Mouse (Mus musculus) layer of hippocampus, adult 8-10 months (tissue): ENCODE data around the gene Clybl. TPM values are rescaled to one million over a fixed set of nuclear protein-coding genes. Genes with fewer than 3 reads are reported as not detected.
A peak's percentile ranks its signal among the peaks of the same experiment; 100 is the strongest.

Experiments
- DNase-seq, 2 experiments: peaks; one replicate each; pipeline ENCODE4 v3.0.0; 2022; ENCODE audit warnings: low spot score in 2 of 2
- total RNA-seq, 4 experiments: library from RNA; stranded (reverse); gene quantifications; 2 replicates each; pipeline ENCODE4 v1.2.4; 2022

The Clybl gene
- total RNA-seq, 4 experiments from 2014 or later: 28.0 to 33.9 (median 31.6) TPM

DNA sequence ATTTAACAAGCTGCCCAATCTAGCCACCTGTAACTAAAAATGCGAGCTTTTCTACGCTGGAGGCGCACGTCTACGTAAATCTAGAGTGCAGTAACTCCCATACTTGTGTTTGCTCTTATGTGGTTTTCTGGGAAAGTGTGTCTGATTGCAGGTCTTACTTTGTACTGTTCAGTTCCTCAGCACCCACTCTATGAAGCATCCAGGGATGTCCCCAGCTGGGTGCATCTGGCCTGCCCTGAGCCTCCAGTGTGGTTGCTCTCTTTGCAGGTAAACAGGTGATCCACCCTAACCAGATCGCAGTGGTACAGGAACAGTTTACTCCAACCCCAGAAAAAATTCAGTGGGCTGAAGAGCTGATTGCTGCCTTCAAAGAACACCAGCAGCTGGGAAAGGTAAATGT, 202.4 kb downstream of the Clybl start:
- DNase-seq: no peak

DNA sequence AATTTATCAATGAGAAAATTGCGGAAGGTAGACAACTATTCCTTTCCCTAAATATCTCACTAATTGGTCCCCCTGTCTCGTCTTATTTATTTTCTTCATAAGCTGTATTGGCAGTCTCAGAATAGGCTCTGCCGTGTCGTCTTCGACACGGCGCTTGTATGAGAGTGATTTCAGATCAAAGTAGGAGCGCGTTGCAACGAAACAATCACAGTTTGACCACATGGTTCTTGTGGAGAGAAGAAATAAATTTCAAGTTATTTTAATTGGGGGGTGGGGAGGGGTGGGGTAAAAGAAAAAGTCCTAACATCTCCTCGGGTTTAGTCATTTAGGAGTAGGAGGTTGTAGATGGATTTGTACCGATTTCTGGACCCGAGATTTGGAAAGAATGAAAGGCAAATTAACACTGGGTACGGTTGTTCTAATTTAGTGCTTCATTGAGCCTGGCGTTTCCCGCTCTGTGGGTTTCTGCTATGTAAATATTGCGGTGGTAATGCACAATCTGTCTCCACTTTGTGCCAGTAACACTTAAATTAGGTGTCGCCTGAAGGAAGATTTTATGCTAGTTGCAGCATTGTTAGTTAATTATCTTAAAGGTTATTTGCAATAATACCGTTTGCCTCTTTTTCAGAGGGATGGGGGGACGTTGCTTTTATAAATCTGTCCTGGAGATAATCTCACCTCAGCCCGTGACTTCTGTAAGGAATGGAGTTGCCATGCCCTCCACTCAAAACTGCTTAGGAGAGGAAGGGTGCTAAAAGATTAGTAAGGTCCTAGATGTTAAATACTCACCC, 203.1 kb downstream of the Clybl start:
- no peak for DNase-seq

DNA sequence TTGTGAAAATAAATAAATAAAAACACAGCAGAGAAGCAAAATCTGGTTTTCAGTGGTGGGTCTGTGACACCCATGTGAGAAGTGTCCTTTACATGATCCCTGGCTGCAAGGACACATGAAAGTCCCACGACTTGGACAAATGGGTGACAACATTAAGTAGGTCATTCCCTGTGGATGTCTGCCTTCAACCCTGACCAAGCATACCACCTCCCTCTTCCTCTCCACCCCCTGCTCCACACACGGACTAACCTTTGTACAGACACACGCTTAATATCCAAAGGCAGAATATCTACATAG, 203.7 kb downstream of the Clybl start:
- DNase-seq: no peak

DNA sequence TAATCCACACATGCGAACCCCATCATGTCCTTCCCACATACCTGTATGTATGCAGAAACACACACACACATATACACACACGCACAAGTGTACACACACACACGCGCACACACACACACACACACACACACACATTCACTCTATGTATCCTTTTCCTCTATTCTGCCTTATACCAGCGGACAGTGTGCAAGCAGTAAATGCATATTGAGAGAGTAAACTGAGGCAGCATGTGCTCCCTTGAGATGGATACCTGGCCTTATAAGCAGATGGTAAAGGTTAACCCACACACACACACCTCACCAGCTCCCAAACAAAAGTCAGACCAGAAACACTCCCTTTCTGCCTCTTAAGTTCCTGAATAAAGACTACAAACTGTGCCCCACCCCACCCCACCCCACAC, 204.3 kb downstream of the Clybl start:
- DNase-seq: no peak

DNA sequence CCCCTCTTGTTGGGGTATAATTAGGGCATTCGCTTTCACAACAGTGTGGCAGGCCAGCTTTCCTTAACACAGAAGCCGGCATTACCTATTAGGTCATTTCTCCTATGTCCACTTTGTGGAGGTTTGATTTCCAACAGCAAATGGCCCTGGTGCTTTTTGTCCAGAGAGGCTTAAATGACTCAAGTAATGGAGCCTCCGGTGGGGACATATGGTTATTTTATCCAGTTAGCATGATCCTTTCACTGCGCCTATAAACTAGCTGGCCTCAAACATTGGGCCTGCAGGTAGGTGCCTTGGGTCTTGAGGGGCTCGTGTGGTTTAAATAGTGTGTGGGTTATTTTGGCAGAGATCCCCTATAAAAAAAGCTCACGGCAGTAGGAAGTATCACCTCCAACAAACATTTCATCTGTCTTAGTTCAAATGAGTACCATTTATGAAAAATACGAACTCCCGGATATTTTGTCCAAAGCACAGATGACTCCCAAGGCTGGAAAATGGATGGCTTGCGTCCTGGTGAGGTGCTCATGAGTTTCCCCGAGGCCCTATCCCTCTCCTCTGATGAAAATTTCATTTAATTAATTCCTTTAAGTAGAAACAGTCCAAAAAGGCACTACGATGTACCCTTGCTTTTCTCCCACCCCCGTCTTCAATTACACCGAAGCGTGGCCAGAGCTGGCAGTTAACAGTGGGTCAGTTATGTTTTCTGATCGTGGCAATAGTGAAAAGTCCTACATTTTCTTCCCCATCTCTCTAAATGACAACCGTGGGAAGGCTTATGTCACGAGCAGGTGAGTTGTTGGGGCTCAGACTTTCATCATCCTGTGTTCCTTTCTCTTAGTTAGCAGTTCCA, 205.0 kb downstream of the Clybl start:
- DNase-seq: no peak

DNA sequence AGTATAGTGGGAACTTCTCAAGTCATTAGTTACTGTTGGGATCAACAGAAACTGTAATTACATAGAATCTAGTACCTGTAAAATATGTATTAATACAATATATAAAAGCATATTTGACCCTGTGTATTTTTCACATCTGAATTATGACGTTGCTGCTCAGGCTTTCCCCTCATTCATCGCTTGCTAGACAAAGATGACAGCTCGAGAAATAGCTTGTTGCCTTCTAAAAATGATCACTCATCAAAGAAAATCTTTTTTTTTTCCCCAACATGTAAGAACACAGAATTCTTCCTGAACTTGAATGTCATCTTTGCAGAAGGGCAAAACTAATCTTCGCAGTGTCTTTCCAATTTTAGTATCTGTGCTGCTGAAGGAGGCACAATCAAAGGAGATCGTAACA, 206.3 kb downstream of the Clybl start:
- DNase-seq: no peak

DNA sequence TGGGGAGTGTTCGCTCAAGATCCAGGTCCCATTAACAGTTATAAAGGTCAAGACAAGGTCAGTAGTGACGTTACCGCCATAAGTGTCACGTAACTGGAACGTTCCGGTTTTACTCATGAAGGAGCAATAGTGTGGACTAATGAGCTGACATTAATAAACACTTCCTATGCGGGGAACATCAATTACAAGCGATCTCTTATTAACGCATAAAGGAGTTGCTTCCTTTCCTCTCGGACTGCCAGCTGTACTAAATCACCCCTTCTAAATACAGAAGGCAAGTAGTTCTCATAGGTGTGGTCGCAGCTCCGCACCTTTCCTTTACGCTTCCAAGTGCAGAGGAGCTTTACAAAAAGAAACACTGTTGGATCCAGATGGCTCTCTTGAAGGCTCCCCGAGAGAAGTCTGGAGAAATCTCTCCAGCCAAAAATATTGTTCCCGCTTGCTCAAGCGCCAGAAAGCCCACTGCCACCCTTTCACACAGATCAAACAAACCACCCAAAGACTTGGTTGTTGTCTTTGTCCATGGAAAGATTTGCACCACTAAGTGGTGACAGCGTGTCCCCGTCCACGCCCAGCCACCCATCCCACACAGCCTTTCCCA, 207.0 kb downstream of the Clybl start:
- no peak for DNase-seq

DNA sequence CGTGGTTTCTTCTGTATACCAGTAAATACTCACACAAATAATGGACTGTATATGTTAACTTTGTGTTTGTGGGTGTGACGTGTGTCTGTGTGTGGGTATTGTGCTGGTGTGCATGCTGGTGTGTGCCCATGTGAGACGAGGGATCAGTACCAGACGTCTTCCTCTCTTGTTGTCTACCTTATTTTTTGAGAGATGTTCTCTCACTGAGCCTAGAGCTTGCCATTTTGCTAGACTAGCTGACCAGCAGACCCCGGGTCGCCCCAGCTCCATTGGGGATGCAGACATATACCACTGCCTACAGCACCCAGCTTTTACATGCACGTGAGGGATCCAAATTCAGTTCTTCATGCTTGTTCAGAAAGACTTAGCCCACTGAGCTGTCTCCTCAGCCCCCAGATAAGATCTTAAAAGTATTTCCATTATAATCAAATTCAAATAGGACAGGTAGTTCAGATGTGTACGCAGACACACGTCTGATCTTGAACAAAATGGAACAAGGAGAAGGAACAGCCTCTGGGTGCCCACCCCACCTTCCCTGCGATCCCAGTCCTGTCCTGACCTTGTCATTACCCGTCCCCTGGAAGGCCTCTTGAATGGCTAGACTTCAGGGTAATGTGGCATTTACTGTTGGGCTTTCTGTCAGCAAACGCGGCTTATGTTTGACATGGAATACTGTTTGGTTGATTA, 208.3 kb downstream of the Clybl start:
- DNase-seq: no peak

DNA sequence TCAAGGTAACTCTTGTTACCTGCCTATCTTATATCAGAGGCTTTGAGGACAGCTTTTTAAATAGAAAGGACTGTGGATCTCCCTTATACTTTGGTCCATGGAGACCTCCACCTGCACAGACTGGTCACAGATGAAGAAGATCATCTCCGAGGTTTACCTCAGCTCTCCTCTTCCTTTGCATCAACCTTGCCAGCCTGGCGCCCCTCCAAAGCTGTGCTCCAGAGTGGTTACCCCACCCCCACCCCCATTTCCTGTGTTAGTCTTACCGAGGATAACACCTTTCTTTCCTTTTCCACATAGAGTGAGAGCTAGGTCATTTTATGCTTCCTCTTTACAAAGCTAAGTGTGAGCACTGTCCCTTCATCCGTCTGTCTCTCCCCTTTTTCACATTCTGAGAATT, 209.4 kb downstream of the Clybl start:
- no peak for DNase-seq

DNA sequence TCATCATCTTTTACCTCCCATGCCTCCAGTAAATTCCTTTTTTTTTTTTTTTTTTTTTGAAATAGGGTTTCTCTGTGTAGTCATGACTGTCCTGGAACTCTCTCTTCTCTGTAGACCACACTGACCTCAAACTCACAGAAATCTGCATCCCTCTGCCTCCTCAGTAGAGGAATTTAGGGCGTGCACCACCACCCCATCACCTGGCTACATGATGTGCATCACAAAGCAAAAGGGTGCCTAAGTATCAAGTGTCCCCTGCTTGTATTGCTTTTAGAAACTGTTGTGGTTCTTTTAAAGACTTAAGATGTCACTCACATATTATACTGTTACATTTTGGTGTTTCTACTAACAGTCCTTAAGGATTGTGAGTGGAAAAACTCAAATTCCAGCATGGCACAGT, 211.6 kb downstream of the Clybl start:
- DNase-seq: no peak

DNA sequence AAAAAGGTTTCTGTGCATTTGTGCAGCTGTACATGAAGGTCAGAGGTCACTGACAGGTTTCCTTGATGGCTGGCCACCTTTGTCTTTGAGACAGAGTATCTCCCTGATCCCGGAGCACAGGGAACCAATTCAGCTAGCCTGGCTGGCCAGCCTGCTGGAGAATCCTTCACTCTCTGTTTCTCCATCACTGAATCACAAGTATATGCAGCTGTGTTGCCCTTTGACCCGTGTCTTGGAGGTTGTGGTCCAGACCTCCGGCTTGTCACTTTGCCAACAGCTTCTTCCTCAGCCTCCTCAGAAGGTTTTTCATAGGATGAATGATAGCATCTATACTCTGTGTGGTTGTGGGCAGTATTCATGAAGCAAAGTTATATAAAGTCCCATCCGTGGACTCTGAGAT, 217.2 kb downstream of the Clybl start:
- DNase-seq: no peak

DNA sequence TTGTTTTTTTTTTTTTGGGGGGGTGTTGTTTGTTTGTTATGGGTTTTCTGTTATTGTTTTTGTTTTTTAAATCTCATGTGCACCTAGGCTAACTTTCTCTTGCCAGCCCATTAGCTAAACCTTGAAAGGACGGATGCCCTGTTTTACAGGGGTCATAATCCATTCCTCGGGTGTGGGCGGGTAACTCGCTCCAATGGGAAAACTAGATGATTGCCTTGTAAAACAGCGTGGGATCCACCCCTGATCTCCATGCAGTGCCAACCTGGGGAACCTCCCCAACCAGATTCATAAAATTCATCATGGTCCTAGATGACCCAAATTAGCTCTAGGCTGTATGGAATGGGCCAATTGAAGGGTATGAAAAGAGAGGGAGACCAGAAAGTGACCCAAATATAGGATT, 218.4 kb downstream of the Clybl start:
- DNase-seq: no peak

DNA sequence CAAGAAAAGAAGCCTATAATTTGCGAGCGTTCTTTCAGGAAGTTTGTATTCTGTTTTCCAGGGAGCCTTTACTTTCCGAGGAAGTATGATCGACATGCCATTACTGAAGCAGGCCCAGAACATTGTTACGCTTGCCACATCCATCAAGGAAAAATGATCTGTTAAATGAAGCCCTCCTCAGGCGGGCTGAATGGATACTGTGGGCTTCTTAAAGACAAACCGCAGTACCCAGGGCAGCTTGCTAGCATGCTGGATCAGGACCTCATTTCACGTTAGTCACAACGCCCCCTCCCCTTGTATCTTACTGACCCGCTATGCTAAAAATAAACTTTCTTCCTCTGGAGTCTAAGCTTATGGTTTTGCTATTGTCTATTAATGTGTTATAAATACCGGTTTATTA, 220.4 kb downstream of the Clybl start:
- no peak for DNase-seq

DNA sequence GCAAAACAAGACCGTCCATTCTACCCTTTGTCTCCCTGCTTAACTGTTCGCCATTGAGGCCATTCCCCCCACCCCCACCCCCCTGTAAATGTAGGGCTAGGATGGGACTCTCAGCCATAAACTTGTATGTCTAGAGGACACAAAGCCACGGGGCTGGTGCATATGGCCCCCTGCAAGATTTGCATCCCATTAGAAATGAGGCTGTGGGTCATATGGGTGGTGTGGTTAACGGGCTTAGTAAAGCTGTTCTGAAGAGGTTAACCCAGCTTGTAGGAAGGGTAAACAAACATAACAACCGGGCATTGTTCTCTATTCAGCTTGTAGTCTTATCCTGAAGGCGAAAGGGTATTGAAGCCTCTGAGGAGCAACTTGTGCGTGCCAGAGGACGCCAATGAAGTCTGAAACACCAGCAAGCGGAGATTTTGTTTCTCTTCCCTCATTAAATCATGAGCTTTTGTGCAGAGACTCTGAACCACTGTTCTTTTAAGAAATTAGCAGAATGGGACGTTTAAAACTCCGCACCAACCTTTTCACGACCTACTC, 221.3 kb downstream of the Clybl start:
- DNase-seq: peak in 1 of 2 experiments; percentile 22

DNA sequence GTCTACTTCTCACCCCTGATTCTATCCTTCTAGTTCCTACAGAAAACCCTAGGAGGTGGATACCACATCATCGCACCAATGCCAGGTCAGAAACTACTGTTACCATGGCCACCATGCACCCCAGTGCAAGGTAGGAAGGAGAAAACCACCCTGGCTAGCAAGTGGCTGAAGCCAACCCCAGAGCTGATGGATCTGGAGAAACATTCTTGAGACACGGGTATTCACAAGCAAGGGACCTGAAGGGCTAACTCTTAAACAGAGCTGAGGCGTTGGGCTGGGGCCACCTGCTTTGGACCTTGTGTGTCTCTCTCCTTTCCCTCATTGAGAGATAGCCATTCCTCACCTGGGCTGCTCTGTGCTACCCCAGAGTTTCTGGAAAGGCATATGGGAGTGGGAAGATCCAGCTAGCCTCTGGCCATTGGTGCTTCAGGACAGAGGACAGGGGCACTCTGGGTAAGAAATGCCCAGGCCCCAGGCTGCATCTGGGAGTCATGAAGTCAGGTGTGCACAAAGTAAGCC, 222.0 kb downstream of the Clybl start:
- DNase-seq: no peak

DNA sequence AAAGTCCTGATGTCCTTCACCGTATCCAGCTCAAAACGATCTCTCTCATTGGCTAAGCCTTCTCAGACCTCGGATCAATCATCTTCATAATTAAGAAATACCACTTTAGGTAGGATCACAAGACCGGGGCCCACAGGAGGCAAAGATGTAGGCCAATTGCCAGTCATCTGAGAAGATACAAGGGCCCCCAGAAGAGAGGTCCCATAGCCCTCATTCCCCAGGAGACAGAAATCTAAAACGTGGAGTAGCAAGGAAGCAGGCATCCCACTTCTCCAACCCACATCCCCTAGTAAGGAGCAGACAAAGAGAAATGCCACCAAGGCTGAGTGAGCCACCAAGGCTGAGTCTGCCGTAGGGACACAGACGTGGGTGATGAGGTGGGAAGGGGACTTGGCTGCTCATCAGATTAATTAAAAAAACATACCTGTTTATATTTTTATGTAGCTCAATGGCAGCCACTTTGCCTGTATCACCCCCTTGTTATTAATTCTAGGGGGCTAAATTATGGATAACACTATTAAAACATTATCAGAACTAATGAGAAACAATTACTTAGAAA, 223.2 kb downstream of the Clybl start:
- no peak for DNase-seq

DNA sequence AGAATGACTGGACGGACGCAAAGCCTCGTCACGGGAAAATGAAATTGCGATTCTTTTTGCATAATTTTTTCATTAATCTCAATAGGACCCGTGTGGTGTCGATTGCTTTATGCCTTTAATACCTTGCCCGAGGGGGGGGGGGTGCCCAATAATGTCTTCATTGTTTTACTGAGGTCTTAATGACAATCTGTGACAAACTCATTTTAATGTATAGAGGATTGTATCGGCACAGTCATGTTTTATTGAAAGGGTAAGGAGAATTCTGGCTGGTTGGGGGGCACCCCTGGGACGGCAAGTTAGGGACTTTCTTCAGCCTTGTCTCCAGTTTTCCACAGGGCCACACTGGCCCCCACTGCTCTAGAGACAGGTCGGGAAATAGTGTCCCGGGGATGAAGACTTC, 223.7 kb downstream of the Clybl start:
- DNase-seq: no peak

DNA sequence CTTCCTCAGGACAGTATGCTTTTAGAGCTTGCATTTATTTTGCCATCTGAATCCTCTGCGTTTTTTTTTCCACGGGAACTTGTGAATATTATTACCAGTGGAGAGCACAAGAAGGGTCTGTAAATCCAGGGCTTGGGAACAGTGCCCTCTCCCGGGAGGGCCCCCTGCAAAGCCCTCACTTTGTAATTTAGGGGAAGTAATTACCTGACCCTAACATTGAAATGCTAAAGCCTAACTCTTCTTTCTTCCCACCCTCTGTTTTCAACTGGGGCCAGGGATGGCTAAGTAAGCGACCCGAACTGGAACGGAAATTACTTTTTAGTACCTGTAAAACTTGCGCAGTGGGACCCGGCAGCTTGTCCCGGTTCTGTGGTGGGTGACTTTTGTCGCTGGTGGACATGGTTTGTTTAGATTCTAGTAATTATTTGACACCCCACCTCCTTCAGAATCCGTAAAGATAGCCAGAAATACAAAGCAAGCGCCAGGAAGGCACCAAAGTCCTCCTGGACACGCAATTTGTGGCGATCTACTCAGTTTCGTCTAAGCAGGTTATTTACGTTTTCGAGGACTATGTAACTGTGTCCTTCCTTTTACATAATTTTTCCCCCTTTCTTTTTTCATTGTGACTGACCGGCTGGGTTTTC, 224.5 kb downstream of the Clybl start:
- no peak for DNase-seq

DNA sequence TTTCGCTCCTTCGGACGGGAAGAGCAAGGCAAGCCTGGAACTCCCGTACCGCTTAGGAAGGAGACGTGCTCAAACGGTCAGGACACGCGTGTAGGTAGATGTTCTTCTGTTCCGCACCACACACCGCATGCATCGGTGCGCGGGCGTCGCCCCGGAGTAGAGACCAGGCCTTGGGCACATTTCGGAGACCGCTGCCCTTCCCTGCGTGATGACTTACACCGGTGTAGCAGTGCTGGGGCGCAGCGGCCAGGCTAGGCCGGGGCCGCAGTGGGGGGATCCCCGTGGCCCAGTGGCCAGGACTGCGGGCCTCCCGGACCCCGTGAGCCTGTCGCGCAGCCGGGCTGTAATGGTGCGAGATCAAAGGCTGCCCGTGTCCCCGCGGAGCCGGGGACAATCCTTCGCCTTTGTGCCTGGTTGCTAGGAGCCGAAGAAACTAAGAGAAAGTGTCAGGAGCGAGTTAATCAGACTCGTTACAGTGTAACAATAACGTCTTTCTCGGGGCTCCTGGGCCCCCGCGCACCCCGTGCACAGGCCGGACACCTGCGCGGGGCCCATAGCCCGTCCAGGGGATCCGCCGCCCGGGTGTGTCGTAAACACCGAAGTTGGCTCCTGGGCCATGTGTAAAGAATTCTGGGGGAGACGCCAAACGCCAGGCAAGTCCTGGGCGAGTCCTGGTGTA, 225.2 kb downstream of the Clybl start:
- peak; percentile 11 to 36 for DNase-seq
